Mouse (Mus musculus): ENCODE measurements around the gene Sgsm2. TPM values are rescaled to one million over a fixed set of nuclear protein-coding genes. Genes with fewer than 3 reads are reported as not detected.

Gene Sgsm2
- polyA plus RNA-seq, 1 experiment, result 8.3 TPM

DNA sequence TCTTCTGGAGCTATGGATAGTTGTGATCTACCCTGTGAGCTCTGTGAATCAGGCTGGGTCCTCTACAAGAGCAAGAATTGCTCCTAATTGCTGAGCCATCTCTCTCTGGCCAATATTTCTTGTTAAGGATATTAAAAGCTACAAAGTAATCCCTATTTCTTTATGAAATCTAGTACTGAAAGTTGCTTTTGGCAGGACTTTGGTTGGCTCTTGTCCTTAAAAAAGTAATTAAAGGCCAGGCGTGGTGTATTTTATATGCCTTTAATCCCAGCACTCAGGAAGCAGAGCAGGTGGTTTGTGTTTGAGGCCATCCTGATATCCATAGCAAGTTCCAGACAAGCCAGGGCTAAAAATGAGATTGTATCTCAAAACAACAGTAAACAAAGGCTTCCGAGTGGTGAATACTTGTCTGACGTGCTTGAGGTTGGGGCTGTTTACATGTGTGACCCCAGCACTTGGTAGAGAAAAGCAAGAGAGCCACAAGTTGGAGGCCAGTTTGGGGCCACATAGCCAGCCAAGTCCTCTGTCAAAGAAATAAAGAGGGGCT is 92.7 kb downstream of the Sgsm2 start:
- 44% methylated on average over 3 of the region's 3 CpGs for WGBS
- DNase-seq (ENCODE audit: low read depth, low spot score), result no peak

DNA sequence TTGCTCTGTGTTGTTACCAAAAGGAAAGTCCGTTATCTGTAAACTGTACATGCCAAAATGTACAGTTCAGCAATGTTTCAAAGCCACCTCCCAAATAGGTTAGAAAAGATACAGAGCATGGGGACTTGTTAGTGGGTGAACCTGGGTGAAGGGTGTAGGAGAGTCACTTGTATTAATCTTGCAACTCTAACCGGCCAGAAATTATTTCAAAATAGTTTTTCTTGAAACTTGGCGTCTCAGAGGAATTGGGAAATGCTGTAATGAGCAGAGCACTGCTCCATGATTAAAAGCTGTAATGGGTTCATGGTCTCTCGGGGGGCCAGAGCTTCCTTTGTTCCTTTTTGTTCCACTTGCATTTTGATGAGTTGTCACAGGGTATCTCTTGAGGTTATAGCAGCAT is 96.2 kb downstream of the Sgsm2 start:
- 86% methylated on average over 4 of the region's 4 CpGs for WGBS
- no peak for DNase-seq (ENCODE audit: low read depth, low spot score)

Other genes starting within 250 kb of the Sgsm2 start
- gene Cluh, start 247.6 kb downstream of the Sgsm2 start, polyA plus RNA-seq (2012; rRNA removed), result 72.5 and 87.3 TPM in 2 replicates
- 19.1 and 24.0 TPM in 2 replicates for gene Pafah1b1, start 172.4 kb downstream of the Sgsm2 start, polyA plus RNA-seq (2012; rRNA removed)
- gene Mettl16, start 126.2 kb downstream of the Sgsm2 start, polyA plus RNA-seq (2012; rRNA removed), result 2.9 and 3.2 TPM in 2 replicates
- gene Mnt, start 66.1 kb downstream of the Sgsm2 start, polyA plus RNA-seq (2012; rRNA removed), result 10.9 and 11.8 TPM in 2 replicates
- gene Tsr1, start 1.0 kb upstream of the Sgsm2 start, polyA plus RNA-seq (2012; rRNA removed), result 12.2 and 14.8 TPM in 2 replicates
- gene Smg6, start 28.8 kb upstream of the Sgsm2 start, polyA plus RNA-seq (2012; rRNA removed), result 13.5 and 18.7 TPM in 2 replicates
- 8.6 and 15.9 TPM in 2 replicates for gene Srr, start 28.9 kb upstream of the Sgsm2 start, polyA plus RNA-seq (2012; rRNA removed)

Data from large intestine, adult 2 months (tissue).